Mouse (Mus musculus): ENCODE measurements around the gene Jpt1.
A peak's percentile ranks its signal among the peaks of the same experiment; 100 is the strongest.

DNA sequence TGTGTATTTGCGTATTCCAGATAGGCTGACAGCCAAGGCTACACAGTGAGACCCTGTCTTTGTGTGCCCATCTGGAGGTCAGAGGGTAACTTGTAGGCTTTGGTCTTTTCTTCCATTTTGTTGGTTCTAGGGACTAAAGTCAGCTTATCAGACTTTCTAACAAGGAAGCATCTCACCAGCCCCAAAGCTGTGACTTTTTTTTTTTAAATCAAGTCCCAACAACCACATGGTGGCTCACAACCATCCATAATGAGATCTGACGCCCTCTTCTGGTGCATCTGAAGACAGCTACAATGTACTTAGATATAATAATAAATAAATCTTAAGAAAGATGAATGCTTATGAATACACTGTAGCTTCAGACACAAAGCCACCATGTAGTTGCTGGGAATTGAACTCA lies 23.9 kb upstream of the Jpt1 start:
- TF ChIP-seq CHD2 (IDR thresholded peaks at IDR 0.05; ENCODE audit: low read length) (no peak), EP300 (IDR thresholded peaks at IDR 0.05; ENCODE audit: low read length) (no peak), CTCF (conservative IDR thresholded peaks at IDR 0.05 in 1 of 2, IDR thresholded peaks at IDR 0.05 in 1 of 2; ENCODE audit: low read depth in 2 of 2, low read length in 2 of 2) (peak; percentile 15 to 63; a peak in 2 of 4 replicates), TCF12 (IDR thresholded peaks at IDR 0.05; ENCODE audit: low read depth, low read length) (no peak), ELF1 (IDR thresholded peaks at IDR 0.05; ENCODE audit: low read depth, low read length) (no peak), POLR2A (IDR thresholded peaks at IDR 0.05; ENCODE audit: low read depth, low read length) (no peak), ZNF384 (IDR thresholded peaks at IDR 0.05; ENCODE audit: low read depth, low read length) (peak; percentile 88), NRF1 (IDR thresholded peaks at IDR 0.05; ENCODE audit: low read depth, low read length) (no peak), RCOR1 (conservative IDR thresholded peaks at IDR 0.05; ENCODE audit: low read depth, low read length) (no peak), CHD1 (IDR thresholded peaks at IDR 0.05; ENCODE audit: low read depth, low read length) (no peak), MAZ (IDR thresholded peaks at IDR 0.05; ENCODE audit: low read depth, low read length) (no peak), JUN (IDR thresholded peaks at IDR 0.05; ENCODE audit: insufficient read depth, low read depth, low read length) (no peak)
